Mouse (Mus musculus): ENCODE results near the gene Selenbp1.

Gene Selenbp1

DNA sequence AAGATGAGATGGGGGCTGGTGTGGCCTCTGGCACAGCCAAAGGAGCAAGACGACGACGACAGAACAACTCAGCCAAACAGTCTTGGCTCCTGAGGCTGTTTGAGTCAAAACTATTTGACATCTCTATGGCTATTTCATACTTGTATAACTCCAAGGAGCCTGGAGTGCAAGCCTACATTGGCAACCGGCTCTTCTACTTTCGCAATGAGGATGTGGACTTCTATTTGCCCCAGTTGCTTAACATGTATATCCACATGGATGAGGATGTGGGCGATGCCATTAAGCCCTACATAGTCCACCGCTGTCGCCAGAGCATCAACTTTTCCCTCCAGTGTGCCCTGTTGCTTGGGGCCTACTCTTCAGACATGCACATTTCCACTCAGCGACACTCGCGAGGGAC lies 51.5 kb downstream of the Selenbp1 start:
- no peak for DNase-seq (ENCODE audit: low spot score)

DNA sequence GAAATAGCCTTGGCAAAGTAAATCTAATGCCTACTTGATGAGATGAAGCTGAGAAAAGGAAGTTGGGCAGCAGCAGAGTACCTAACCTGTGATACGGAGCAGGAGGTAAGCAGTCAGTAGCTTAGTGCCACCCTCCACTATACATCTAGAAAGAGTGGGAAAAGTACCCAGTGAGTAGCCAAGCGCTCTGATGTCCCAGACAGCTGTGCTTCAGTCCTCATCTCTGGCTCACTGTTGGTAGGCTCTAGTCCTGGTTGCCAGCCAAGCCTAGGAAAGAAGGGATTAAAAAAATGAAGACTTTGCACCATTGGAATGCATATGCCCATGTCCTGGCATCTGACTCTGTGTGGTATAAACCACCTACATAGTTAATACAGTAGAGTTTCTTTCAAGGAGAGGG lies 52.7 kb downstream of the Selenbp1 start:
- DNase-seq (ENCODE audit: low spot score): no peak

DNA sequence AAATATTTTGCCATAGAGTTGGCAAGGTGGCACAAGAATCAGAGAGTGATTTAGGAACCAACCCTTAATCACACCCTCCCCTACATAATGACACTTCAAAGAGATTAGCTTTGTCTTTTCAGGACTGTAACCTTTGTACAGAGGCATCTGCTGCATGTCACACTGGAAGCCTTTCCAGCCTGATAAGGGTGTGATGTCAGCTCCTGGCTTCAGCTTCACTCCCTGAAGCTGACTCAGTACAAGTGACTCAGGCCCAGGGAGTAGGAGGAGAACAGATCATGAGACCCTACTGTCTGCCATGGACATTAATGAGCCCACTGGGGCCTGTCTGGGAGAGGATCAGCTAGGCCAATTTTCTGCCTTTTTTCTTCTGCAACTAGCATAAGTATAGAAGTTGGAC lies 54.7 kb downstream of the Selenbp1 start:
- DNase-seq (ENCODE audit: low spot score): no peak

DNA sequence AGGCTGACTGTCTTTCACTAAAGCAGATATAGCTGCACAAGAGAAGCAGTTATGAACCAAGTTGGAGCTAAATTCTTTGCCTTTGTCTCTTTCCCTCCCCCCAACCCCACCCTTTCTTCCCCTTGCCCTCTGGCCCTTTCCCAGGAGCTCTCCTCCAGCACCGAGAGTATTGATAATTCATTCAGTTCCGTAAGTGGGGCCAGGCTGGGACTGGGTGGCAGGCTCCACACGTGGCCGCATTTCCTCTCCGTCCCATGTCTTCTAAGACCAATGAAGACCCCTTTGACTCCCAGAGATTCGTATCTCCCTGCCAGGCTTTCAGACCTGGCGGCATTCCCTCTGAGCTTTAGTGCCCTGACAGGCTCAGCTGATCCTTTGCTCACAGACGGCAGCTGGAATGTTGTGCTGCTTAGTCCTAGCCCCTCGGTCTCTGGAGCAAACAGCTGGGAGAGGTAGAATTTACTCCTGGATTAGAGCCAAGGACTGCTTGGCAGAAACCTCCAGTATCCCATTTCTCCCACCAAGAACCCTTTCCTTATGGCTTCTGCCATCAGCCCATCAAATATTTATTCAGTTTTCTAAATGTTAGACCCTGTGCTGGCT lies 56.4 kb downstream of the Selenbp1 start:
- no peak for DNase-seq (ENCODE audit: low spot score)
